12 mouse cellular contexts compared by ENCODE assay signal in the genomic region with DNA sequence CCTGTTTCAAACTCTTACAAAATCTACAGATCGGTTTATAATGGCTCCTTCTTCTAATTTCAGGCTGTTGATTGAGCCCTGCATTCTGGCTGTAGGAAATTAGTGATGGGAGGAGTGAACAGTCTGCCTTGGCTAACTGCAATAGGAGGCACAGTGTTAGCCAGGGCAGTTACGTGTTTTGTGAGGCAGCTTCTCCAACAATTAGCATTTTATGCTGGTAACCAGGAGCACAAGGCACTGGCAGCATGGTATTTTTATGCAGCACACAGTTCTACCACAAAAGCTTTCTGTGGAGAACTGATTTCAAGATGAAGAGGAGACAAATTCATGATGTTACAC.
DNase-seq lines count a peak whose midpoint lies in the region; ATAC-seq and TF ChIP-seq lines count a peak whose summit lies in the region.
"Had no signal": no experiment of that assay in that cellular context is flagged by ENCODE, and none has a peak within 500 bp of the region (broad histone marks: within the 10 kb centered on the region; RNA-seq: fewer than 3 reads in every experiment).

No protein-coding gene starts in this region.

- H3K4me2 ChIP-seq in forebrain, embryonic 13.5 days, result no peak overlapping the region
- H3K4me2 ChIP-seq in forebrain, embryonic 11.5 days (ENCODE audit: low read depth, low read length, severe bottlenecking), result no peak overlapping the region
- no peak overlapping the region for H3K4me2 ChIP-seq in hindbrain, embryonic 13.5 days
- H3K4me2 ChIP-seq in forebrain, embryonic 16.5 days (ENCODE audit: low read length), result no peak overlapping the region
- H3K4me2 ChIP-seq in midbrain, postnatal 0 days (ENCODE audit: low read depth, low read length, poor library complexity, severe bottlenecking), result no peak overlapping the region

- no peaks in the 10 kb centered on the region for H3K9me3 ChIP-seq in forebrain, embryonic 13.5 days (replicated peaks)
- H3K9me3 ChIP-seq in forebrain, embryonic 11.5 days (ENCODE audit: control insufficient read depth, low read length), result no peaks in the 10 kb centered on the region
- no peaks in the 10 kb centered on the region for H3K9me3 ChIP-seq in hindbrain, embryonic 13.5 days
- no peaks in the 10 kb centered on the region for H3K9me3 ChIP-seq in hindbrain, embryonic 10.5 days
- H3K9me3 ChIP-seq in forebrain, embryonic 16.5 days (ENCODE audit: control insufficient read depth, low read length), result no peaks in the 10 kb centered on the region
- H3K9me3 ChIP-seq in midbrain, postnatal 0 days (ENCODE audit: low read length), result no peaks in the 10 kb centered on the region

- H3K36me3 ChIP-seq in forebrain, embryonic 13.5 days (ENCODE audit: poor library complexity, severe bottlenecking), result no peaks in the 10 kb centered on the region
- no peaks in the 10 kb centered on the region for H3K36me3 ChIP-seq in forebrain, embryonic 11.5 days (ENCODE audit: control insufficient read depth, insufficient read depth, low read length)
- no peaks in the 10 kb centered on the region for H3K36me3 ChIP-seq in hindbrain, embryonic 13.5 days
- H3K36me3 ChIP-seq in hindbrain, embryonic 10.5 days, result no peaks in the 10 kb centered on the region
- no peaks in the 10 kb centered on the region for H3K36me3 ChIP-seq in forebrain, embryonic 16.5 days (ENCODE audit: control insufficient read depth, insufficient read depth)
- no peaks in the 10 kb centered on the region for H3K36me3 ChIP-seq in midbrain, postnatal 0 days (ENCODE audit: insufficient read depth, low read length)

- H3K9ac ChIP-seq in forebrain, embryonic 13.5 days, result no peak overlapping the region
- no peak overlapping the region for H3K9ac ChIP-seq in forebrain, embryonic 11.5 days (ENCODE audit: low read length)
- no peak overlapping the region for H3K9ac ChIP-seq in hindbrain, embryonic 13.5 days
- no peak overlapping the region for H3K9ac ChIP-seq in forebrain, embryonic 16.5 days (replicated peaks; ENCODE audit: low read depth, low read length)
- no peak overlapping the region for H3K9ac ChIP-seq in midbrain, postnatal 0 days (replicated peaks; ENCODE audit: low read length, poor library complexity, severe bottlenecking)

- H3K27me3 ChIP-seq in forebrain, embryonic 13.5 days, result no peaks in the 10 kb centered on the region
- no peaks in the 10 kb centered on the region for H3K27me3 ChIP-seq in forebrain, embryonic 11.5 days (ENCODE audit: control insufficient read depth, insufficient read depth, low read length)
- H3K27me3 ChIP-seq in hindbrain, embryonic 13.5 days, result no peaks in the 10 kb centered on the region
- no peaks in the 10 kb centered on the region for H3K27me3 ChIP-seq in hindbrain, embryonic 10.5 days (ENCODE audit: insufficient read depth, poor library complexity, severe bottlenecking)
- no peaks in the 10 kb centered on the region for H3K27me3 ChIP-seq in forebrain, embryonic 16.5 days (replicated peaks; ENCODE audit: control insufficient read depth, insufficient read depth, low read length)
- no peaks in the 10 kb centered on the region for H3K27me3 ChIP-seq in midbrain, postnatal 0 days (ENCODE audit: insufficient read depth, low read length)

- 48% methylated on average over 2 of the region's 2 CpGs for WGBS in forebrain, embryonic 13.5 days
- 73% methylated on average over 2 of the region's 2 CpGs for WGBS in forebrain, embryonic 11.5 days
- WGBS in hindbrain, embryonic 13.5 days, result 45% methylated on average over 2 of the region's 2 CpGs
- 69% methylated on average over 2 of the region's 2 CpGs for WGBS in hindbrain, embryonic 10.5 days
- 24% methylated on average over 2 of the region's 2 CpGs for WGBS in forebrain, embryonic 16.5 days
- 54% methylated on average over 2 of the region's 2 CpGs for WGBS in midbrain, postnatal 0 days

- no peak for TF ChIP-seq CTCF in midbrain, postnatal 0 days (IDR thresholded peaks at IDR 0.05)
- TF ChIP-seq CTCF in gastrocnemius, adult 2 months (IDR thresholded peaks at IDR 0.05), result no peak

- peak overlapping the region; percentile 57; the same call in 1 of the 2 replicates for H3K27ac ChIP-seq in forebrain, embryonic 13.5 days
- no peak overlapping the region for H3K27ac ChIP-seq in forebrain, embryonic 11.5 days (ENCODE audit: low read depth, low read length)
- no peak overlapping the region for H3K27ac ChIP-seq in hindbrain, embryonic 13.5 days
- H3K27ac ChIP-seq in hindbrain, embryonic 10.5 days, result no peak overlapping the region
- H3K27ac ChIP-seq in forebrain, embryonic 16.5 days (ENCODE audit: low read length), result peak overlapping the region; percentile 66
- no peak overlapping the region for H3K27ac ChIP-seq in midbrain, postnatal 0 days (ENCODE audit: low read depth, low read length)
- H3K27ac ChIP-seq in gastrocnemius, adult 2 months, result no peak overlapping the region

- H3K4me1 ChIP-seq in forebrain, embryonic 13.5 days, result peaks cover 29% of the 10 kb centered on the region
- no peaks in the 10 kb centered on the region for H3K4me1 ChIP-seq in forebrain, embryonic 11.5 days (replicated peaks; ENCODE audit: control insufficient read depth, insufficient read depth, low read length)
- peaks cover 26% of the 10 kb centered on the region for H3K4me1 ChIP-seq in hindbrain, embryonic 13.5 days (replicated peaks)
- peaks cover 19% of the 10 kb centered on the region for H3K4me1 ChIP-seq in hindbrain, embryonic 10.5 days (replicated peaks)
- H3K4me1 ChIP-seq in forebrain, embryonic 16.5 days (replicated peaks; ENCODE audit: control insufficient read depth, insufficient read depth, low read length), result peaks cover 30% of the 10 kb centered on the region
- H3K4me1 ChIP-seq in midbrain, postnatal 0 days (ENCODE audit: insufficient read depth, low read length), result no peaks in the 10 kb centered on the region

- H3K4me3 ChIP-seq in forebrain, embryonic 13.5 days, result no peak overlapping the region
- no peak overlapping the region for H3K4me3 ChIP-seq in forebrain, embryonic 11.5 days (ENCODE audit: low read depth, low read length)
- H3K4me3 ChIP-seq in hindbrain, embryonic 13.5 days, result no peak overlapping the region
- H3K4me3 ChIP-seq in hindbrain, embryonic 10.5 days, result no peak overlapping the region
- no peak overlapping the region for H3K4me3 ChIP-seq in forebrain, embryonic 16.5 days (replicated peaks; ENCODE audit: low read length)
- H3K4me3 ChIP-seq in midbrain, postnatal 0 days (ENCODE audit: low read depth, low read length), result no peak overlapping the region
- H3K4me3 ChIP-seq in gastrocnemius, adult 2 months, result no peak overlapping the region

- intact Hi-C loops in gastrocnemius, adult 2 months (cut with DNase I), result no loop called here

- peak; percentile 57 for ATAC-seq in forebrain, embryonic 13.5 days
- ATAC-seq in forebrain, embryonic 11.5 days (replicated peaks; ENCODE audit: low FRiP score), result no peak
- peak; percentile 79; the same call in 1 of the 2 replicates for ATAC-seq in hindbrain, embryonic 13.5 days (ENCODE audit: low FRiP score)
- peak; percentile 87 for ATAC-seq in forebrain, embryonic 16.5 days
- ATAC-seq in midbrain, postnatal 0 days (ENCODE audit: low FRiP score), result no peak

- DNase-seq in forebrain, embryonic 11.5 days (ENCODE audit: low spot score), result no peak
- no peak for DNase-seq in hindbrain, embryonic 10.5 days (ENCODE audit: low spot score)
- DNase-seq in midbrain, postnatal 0 days (ENCODE audit: low spot score), result peak; percentile 48
- no peak for DNase-seq in gastrocnemius, adult 2 months
- DNase-seq in thymus, postnatal 10 days (ENCODE audit: low spot score in 2 of 2), result no peak
- DNase-seq: cerebellum, postnatal 25 days; gastrocnemius, postnatal 36 days; kidney, adult 2 months; right cerebral cortex, postnatal 4 days had no signal

Comparison
In these comparisons a context has a peak if more than half of its experiments do, and no peak if none do; other contexts are left out.
1. ATAC-seq: peak in forebrain, embryonic 13.5 days (single experiment), hindbrain, embryonic 13.5 days (single experiment) and forebrain, embryonic 16.5 days (single experiment); none in forebrain, embryonic 11.5 days (single experiment) and midbrain, postnatal 0 days (single experiment).
2. H3K27ac ChIP-seq: peak in forebrain, embryonic 13.5 days (single experiment) and forebrain, embryonic 16.5 days (single experiment); none in forebrain, embryonic 11.5 days (single experiment), hindbrain, embryonic 13.5 days (single experiment), hindbrain, embryonic 10.5 days (single experiment), midbrain, postnatal 0 days (single experiment) and gastrocnemius, adult 2 months (single experiment).